Mouse (Mus musculus) liver, embryonic 12.5 days (tissue): ENCODE measurements at regions not wholly inside any gene's neighbourhood (a gene's known extent, or its start where the extent isn't known, plus 50 kb on each side); places are given as distances from the start of the nearest gene placed in this dataset.

ENCODE experiments used
- ATAC-seq: fragments of 200-750 bp; cut with Nextera tagmentation; 2 replicates; pipeline ENCODE4 v1.8.0; 2017; ENCODE audit warnings: moderate number of reproducible peaks, mild to moderate bottlenecking, moderate library complexity
- H3K27ac ChIP-seq: fragments of 300-500 bp; sonication (generic); 2 replicates; pipeline ENCODE4 v1.5.1; 2016; ENCODE audit warnings: mild to moderate bottlenecking
- H3K27me3 ChIP-seq: fragments of 300-500 bp; sonication (generic); replicated peaks from 2 replicates; pipeline ENCODE4 v1.6.1; 2016; ENCODE audit warnings: mild to moderate bottlenecking, moderate library complexity
- H3K36me3 ChIP-seq: fragments of 300-500 bp; sonication (generic); 2 replicates; pipeline ENCODE4 v1.6.1; 2016; ENCODE audit warnings: mild to moderate bottlenecking, moderate library complexity
- H3K4me1 ChIP-seq: fragments of 300-500 bp; sonication (generic); 2 replicates; pipeline ENCODE4 v1.6.1; 2016
- H3K4me2 ChIP-seq: fragments of 300-500 bp; sonication (generic); 2 replicates; pipeline ENCODE4 v1.6.1; 2016; ENCODE audit warnings: mild to moderate bottlenecking, moderate library complexity
- H3K4me3 ChIP-seq: fragments of 300-500 bp; sonication (generic); 2 replicates; pipeline ENCODE4 v1.5.1; 2016; ENCODE audit warnings: mild to moderate bottlenecking, moderate library complexity
- H3K9ac ChIP-seq: fragments of 300-500 bp; sonication (generic); 2 replicates; pipeline ENCODE4 v1.6.1; 2016; ENCODE audit warnings: mild to moderate bottlenecking, moderate library complexity
- H3K9me3 ChIP-seq: fragments of 300-500 bp; sonication (generic); replicated peaks from 2 replicates; pipeline ENCODE4 v1.6.1; 2016; ENCODE audit warnings: mild to moderate bottlenecking, moderate library complexity
- WGBS: fragments of 180-500 bp; shearing (Covaris S2); methylation state at CpG from one replicate; pipeline ENCODE4 v1.1.7; 2016; ENCODE audit not compliant: insufficient replicate concordance; 5-methylcytosine and 5-hydroxymethylcytosine counted together

DNA sequence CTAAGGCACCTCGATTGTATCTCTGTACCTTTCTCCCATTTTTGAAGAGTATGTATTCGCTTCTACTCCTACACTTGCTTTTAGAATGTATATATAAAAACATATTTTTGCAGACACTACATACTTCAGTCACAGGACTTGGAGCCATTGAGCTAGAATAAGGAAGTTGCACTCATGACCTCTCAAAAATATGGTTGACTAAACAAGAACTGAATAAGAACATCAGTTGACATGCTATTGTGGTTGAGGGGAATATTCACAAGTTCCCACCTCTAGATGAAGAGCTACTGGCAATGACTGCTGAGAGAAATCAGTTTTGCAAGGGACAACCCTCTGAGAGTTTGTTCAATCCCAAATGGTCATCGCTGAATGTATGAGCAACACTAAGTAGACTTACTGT lies 1198.0 kb upstream of the Zeb2 start:
- no peaks in the 10 kb centered on the region for H3K9me3 ChIP-seq
- H3K9ac ChIP-seq = no peak overlapping the region
- H3K4me2 ChIP-seq = no peak overlapping the region
- H3K27ac ChIP-seq = no peak overlapping the region
- ATAC-seq = no peak
- no peaks in the 10 kb centered on the region for H3K36me3 ChIP-seq
- no peak overlapping the region for H3K4me3 ChIP-seq
- no peaks in the 10 kb centered on the region for H3K4me1 ChIP-seq
- 68% methylated on average over 3 of the region's 3 CpGs for WGBS
- no peaks in the 10 kb centered on the region for H3K27me3 ChIP-seq

DNA sequence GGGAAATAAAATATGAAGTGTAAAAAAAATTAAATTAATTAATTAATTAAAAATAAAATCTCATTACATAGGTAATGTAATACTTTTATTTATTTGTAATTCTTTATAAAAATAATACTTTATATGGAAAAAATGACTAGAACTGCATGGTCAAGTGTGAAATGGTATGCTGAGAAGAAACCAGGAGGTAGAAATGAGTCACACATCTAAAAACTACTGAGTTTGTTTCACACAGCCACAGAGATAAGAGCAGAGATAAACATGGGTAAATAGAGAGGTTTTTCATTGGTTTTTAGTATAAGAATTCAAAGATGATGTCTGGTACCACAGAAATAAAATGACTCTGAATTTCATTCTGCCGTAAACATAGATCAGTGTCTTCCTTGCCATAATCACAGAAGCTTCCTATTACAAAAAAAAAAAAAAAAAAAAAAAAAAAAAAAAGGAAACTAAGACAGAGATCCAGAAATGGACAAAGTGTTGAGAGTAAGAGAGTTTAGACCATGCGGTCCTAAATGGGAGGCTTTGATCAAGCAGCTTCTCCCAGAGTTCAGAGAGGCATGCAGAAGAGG lies 1190.5 kb upstream of the Zeb2 start:
- WGBS = 72% methylated on average over 2 of the region's 2 CpGs

DNA sequence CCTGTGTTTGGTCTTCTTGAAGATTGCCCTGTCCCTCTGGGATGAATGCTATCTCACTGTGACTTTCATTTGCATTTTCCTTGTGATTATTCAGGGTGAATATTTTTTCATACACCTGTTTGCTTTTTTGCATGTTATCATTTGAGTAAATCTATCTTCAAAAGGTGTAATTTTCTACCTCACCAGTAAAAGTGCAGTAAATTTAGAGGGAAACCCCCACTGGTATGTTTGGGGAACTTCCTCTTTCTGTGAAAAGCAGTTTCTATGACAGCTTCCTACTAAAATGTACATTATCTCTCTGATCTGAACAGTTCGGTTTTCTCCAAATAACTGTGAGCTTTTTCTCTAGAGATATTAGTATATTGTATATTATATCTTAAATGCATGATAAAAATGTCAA lies 1185.4 kb upstream of the Zeb2 start:
- Histone ChIP-seq H3K27me3 (no peaks in the 10 kb centered on the region), H3K9ac (no peak overlapping the region), H3K9me3 (no peaks in the 10 kb centered on the region), H3K36me3 (no peaks in the 10 kb centered on the region), H3K4me2 (no peak overlapping the region), H3K4me3 (no peak overlapping the region), H3K4me1 (no peaks in the 10 kb centered on the region), H3K27ac (no peak overlapping the region)
- no peak for ATAC-seq
- WGBS = 12% methylated on average over 1 of the region's 1 CpGs

More for the DNA sequence above, 1190.5 kb upstream of the Zeb2 start:
- H3K36me3 ChIP-seq = no peaks in the 10 kb centered on the region
- H3K9me3 ChIP-seq = no peaks in the 10 kb centered on the region
- no peak overlapping the region for H3K27ac ChIP-seq
- H3K4me3 ChIP-seq = no peak overlapping the region
- no peak overlapping the region for H3K9ac ChIP-seq
- no peak overlapping the region for H3K4me2 ChIP-seq
- no peak for ATAC-seq
- no peaks in the 10 kb centered on the region for H3K27me3 ChIP-seq
- no peaks in the 10 kb centered on the region for H3K4me1 ChIP-seq

DNA sequence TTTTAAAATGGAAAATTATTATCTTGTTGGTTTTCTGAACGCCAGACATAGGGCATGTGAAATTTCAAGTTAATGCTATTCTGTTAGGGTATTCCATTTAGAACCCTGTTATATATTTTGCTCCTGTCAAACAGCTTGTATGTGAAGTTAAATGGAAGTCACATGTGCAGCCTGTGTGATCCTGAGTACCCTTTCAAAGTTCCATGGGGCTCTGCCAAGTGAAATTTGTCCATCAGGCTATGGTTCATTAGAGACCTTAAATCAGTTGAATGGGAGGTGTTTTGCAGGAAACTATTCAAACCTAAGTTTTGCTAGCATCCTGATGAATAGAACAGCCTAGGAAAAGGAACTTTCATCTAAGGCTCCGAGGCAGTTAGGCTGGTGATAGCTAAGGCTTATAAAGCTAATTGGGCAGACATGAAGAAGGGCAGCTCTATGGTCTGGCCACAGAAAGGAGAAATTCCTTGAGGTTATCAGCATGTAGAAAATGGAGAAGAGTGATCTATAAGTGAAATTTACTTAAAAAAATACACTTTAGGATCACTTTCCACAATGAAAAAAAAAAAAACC lies 1180.2 kb upstream of the Zeb2 start:
- ATAC-seq = no peak
- no peak overlapping the region for H3K9ac ChIP-seq
- no peak overlapping the region for H3K4me2 ChIP-seq
- H3K9me3 ChIP-seq = no peaks in the 10 kb centered on the region
- H3K4me3 ChIP-seq = no peak overlapping the region
- H3K27me3 ChIP-seq = no peaks in the 10 kb centered on the region
- H3K36me3 ChIP-seq = no peaks in the 10 kb centered on the region
- no peaks in the 10 kb centered on the region for H3K4me1 ChIP-seq
- WGBS = 61% methylated on average over 2 of the region's 2 CpGs
- H3K27ac ChIP-seq = no peak overlapping the region

DNA sequence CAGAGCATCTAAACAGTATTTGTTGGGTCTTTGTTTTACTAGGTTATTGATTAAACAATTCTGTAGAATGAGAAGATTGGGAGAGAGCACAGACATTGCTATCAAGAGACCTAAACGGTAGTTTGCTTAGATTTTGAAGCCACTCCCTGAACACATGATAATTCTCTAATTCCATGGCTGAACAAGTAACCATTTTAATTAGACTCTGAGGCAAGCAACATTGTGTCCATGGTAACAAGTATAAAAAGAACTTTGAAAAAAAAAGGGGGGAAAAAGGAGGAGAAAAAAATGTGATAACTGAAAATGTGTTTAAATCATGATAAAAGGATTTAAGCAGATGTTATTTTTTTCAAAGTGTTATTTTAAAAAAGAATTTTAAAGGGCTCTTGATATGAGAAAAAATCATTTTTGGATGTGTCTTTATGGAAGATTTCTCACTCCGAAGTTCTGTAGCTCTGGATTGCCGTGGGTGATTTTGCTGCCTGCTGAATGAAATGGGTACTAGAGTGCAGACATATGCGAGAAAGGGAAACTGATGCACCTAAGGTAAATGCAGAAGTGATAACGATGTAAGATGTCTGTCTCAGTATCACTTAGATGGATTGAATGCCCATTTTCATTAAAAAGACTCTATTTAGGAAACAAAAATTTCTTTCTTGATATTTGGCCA lies 1166.9 kb upstream of the Zeb2 start:
- Histone ChIP-seq H3K27me3 (no peaks in the 10 kb centered on the region), H3K36me3 (no peaks in the 10 kb centered on the region), H3K9me3 (no peaks in the 10 kb centered on the region), H3K9ac (no peak overlapping the region), H3K27ac (no peak overlapping the region), H3K4me3 (no peak overlapping the region), H3K4me1 (no peaks in the 10 kb centered on the region), H3K4me2 (no peak overlapping the region)
- ATAC-seq = no peak
- WGBS = 69% methylated on average over 5 of the region's 5 CpGs

DNA sequence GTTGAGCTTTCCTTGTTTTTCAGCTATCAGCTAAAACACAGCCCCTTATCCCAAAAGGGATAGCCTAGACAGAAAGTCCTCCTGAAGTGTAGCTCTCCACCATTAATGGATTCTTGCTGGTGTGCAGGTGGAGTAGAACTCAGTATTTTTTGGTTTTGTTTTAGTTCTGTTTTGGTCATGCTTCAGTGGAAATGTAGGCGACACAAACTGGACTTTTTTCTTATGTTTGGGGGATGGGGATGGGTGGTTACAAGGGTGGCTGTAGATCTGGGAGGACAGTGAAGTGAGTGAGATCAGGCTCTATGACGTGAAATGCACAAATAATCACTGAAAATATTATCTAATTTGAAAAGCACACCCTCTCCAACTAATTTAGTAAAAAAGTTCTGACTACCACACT lies 1163.6 kb upstream of the Zeb2 start:
- Histone ChIP-seq H3K27ac (no peak overlapping the region), H3K36me3 (no peaks in the 10 kb centered on the region), H3K4me1 (no peaks in the 10 kb centered on the region), H3K9ac (no peak overlapping the region), H3K9me3 (no peaks in the 10 kb centered on the region), H3K27me3 (no peaks in the 10 kb centered on the region), H3K4me3 (no peak overlapping the region), H3K4me2 (no peak overlapping the region)
- 58% methylated on average over 2 of the region's 2 CpGs for WGBS
- ATAC-seq = no peak

DNA sequence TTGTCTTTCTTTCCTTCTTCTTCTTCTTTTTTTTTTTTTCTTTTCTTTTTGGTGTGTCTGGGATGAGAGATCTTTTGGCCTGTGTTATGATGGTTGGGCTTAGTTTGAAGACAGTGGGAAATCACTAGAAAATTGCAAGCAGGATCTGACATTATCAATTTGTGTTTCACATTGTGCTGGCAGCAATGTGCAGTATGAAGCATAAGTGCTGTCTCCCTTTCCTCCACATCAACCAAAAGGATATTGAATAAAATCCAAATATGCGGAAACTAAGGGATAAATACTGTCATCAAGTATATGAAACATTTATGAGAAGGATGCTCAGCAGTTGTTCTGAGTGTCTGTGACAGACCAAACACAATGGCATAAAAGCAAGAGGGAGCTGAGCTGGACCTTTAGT lies 1144.4 kb upstream of the Zeb2 start:
- WGBS = 89% methylated on average over 1 of the region's 1 CpGs
- Histone ChIP-seq H3K4me1 (no peaks in the 10 kb centered on the region), H3K4me3 (no peak overlapping the region), H3K27ac (no peak overlapping the region), H3K9me3 (no peaks in the 10 kb centered on the region), H3K9ac (no peak overlapping the region), H3K4me2 (no peak overlapping the region), H3K27me3 (no peaks in the 10 kb centered on the region), H3K36me3 (no peaks in the 10 kb centered on the region)
- no peak for ATAC-seq

DNA sequence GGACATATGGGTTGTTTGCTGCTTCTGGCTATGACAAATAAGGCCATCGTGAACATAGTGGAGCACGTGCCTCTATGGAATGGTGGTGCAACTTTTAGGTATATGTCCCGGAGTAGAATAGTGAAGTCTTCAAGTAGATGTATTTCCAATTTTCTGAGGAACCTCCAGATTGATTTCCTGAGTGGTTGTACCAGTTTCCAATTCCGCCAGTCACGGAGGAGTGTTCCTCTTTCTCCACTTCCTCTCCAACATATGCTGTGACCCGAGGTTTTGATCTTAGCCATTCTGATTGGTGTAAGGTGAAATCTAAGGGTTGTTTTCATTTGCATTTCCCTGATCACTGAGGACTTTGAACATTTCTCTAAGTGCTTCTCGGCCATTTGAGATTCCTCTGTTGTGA lies 1134.4 kb upstream of the Zeb2 start:
- H3K9ac ChIP-seq = no peak overlapping the region
- no peaks in the 10 kb centered on the region for H3K27me3 ChIP-seq
- H3K9me3 ChIP-seq = no peaks in the 10 kb centered on the region
- no peak overlapping the region for H3K4me2 ChIP-seq
- H3K27ac ChIP-seq = no peak overlapping the region
- WGBS = 43% methylated on average over 7 of the region's 7 CpGs
- H3K4me1 ChIP-seq = no peaks in the 10 kb centered on the region
- no peak overlapping the region for H3K4me3 ChIP-seq
- ATAC-seq = no peak
- no peaks in the 10 kb centered on the region for H3K36me3 ChIP-seq

DNA sequence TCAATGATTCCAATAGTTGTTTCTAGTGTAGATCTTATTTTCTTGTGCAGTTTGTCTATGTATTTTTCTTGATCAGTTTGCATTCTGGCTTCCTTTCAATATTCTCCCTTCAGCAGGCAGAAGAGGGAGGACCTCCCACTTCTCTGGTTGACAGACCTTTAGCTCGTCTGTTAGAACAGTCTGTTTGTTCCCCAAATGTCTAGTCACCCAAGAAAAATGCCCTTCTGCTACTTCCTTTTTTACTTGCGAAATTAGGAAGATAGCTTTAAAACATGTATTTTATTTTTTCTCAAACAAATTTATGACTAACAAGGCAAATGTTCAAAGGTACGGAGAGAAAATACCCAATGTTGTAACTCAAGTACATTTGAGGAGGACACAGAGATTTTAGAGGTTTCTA lies 1128.5 kb upstream of the Zeb2 start:
- Histone ChIP-seq H3K27ac (no peak overlapping the region), H3K9me3 (no peaks in the 10 kb centered on the region), H3K36me3 (no peaks in the 10 kb centered on the region), H3K27me3 (no peaks in the 10 kb centered on the region), H3K4me1 (no peaks in the 10 kb centered on the region), H3K4me2 (no peak overlapping the region), H3K9ac (no peak overlapping the region), H3K4me3 (no peak overlapping the region)
- 38% methylated on average over 3 of the region's 3 CpGs for WGBS
- no peak for ATAC-seq

DNA sequence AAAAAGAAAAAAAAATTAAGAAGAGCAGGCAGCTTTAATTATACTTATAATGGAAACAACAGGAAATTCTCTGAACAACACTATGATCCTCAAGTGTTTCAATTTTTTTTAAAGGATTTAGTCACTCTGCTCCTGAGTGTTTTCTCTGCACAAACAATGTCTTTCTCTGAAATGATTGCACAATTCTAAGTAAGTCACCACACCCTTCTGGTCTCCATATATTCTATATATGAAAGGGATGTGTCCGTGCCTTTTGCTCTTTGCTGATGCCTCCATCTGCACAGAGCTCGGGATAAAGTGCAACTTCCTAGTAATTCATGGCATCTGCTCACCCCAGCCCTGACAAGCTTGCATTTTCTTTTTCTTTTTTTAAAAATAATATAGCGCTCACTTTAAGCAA lies 1127.5 kb upstream of the Zeb2 start:
- no peaks in the 10 kb centered on the region for H3K9me3 ChIP-seq
- ATAC-seq = no peak
- no peak overlapping the region for H3K27ac ChIP-seq
- no peak overlapping the region for H3K4me3 ChIP-seq
- H3K4me2 ChIP-seq = no peak overlapping the region
- H3K9ac ChIP-seq = no peak overlapping the region
- no peaks in the 10 kb centered on the region for H3K4me1 ChIP-seq
- H3K36me3 ChIP-seq = no peaks in the 10 kb centered on the region
- WGBS = 61% methylated on average over 3 of the region's 3 CpGs
- no peaks in the 10 kb centered on the region for H3K27me3 ChIP-seq

DNA sequence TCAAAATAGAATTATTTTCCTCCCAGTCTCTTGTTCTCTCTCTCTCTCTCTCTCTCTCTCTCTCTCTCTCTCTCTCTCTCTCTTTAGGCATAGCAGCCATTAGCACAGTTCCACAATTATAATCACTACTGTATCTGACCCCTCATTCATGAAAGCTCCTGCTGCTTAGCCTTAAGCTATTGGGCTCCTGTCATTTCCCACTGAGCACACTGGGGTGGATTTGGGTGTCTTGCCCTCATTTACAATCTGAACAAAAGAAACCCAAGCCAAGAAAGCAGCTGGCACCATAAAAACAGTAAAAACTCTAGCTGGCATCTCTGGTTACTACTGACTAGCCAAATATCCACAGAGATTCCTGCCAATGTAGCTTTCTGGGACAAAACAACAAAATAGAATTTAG lies 1125.6 kb upstream of the Zeb2 start:
- H3K36me3 ChIP-seq = no peaks in the 10 kb centered on the region
- ATAC-seq = no peak
- no peak overlapping the region for H3K4me3 ChIP-seq
- H3K4me1 ChIP-seq = no peaks in the 10 kb centered on the region
- H3K27ac ChIP-seq = no peak overlapping the region
- H3K9ac ChIP-seq = no peak overlapping the region
- H3K27me3 ChIP-seq = no peaks in the 10 kb centered on the region
- no peaks in the 10 kb centered on the region for H3K9me3 ChIP-seq
- H3K4me2 ChIP-seq = no peak overlapping the region

DNA sequence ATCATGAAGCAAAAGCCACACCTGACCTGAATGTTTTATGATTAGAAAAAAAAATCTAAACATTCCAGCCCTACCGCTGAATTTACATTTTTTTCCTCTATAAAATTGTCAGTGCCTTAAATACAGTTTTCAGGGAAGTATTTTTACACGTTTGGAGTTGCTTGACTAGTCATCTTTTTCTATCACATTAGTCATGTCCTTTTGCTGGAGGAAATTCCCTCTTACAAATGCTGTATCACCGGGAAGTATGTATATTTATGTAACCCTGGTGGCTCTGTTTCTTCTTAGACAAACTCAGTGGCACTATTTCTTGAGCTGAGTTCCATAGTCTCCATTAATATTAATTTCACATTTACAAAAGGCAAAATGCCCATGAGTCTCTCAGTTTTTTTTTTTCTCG lies 1122.7 kb upstream of the Zeb2 start:
- no peaks in the 10 kb centered on the region for H3K9me3 ChIP-seq
- WGBS = 62% methylated on average over 4 of the region's 4 CpGs
- no peak overlapping the region for H3K9ac ChIP-seq
- H3K4me1 ChIP-seq = no peaks in the 10 kb centered on the region
- ATAC-seq = no peak
- no peaks in the 10 kb centered on the region for H3K27me3 ChIP-seq
- no peak overlapping the region for H3K4me3 ChIP-seq
- no peaks in the 10 kb centered on the region for H3K36me3 ChIP-seq
- no peak overlapping the region for H3K4me2 ChIP-seq
- H3K27ac ChIP-seq = no peak overlapping the region
